In the genomic region with DNA sequence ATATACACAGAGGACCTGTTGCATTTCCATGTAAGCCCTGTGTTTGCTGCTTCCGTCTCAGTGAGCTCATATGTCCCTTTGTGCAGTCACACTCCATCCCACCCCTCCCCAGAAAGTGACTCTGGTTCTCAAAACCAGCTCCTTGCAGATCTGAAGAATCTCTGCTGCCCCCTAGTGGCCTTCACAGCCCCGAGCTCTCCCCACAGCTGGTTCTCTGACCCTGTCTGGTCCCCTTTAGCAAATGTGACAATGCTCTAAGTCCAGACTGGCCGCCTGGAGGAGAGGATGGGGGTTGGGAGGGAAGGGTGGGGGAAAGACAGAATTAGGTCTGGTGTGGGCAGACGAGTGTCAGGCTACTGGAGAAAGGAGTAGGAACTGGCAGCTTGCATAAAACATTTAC, we compare ENCODE assay signal across 8 mouse cellular contexts. TPM values are rescaled to one million over a fixed set of nuclear protein-coding genes. Genes with fewer than 3 reads are reported as not detected.
DNase-seq lines count a peak whose midpoint lies in the region; ATAC-seq and TF ChIP-seq lines count a peak whose summit lies in the region.

No protein-coding gene starts in this region.

- DNase-seq in 3T3-L1 (ENCODE audit: low read depth, low spot score) = peak; percentile 80
- DNase-seq in ZHBTc4 (ENCODE audit: low read depth, low spot score) = peak; percentile 94
- peak; percentile 42 to 52 for DNase-seq in gastrocnemius, postnatal 36 days
- peak; percentile 48 for DNase-seq in liver, adult 2 months (ENCODE audit: extremely low read depth, low read depth, low spot score)
- DNase-seq in naive thymus-derived CD4-positive, alpha-beta T cell, adult 2 months (ENCODE audit: low read depth) = peak; percentile 86
- peak; percentile 63 to 88 for DNase-seq in spleen, postnatal 4 days (ENCODE audit: low spot score in 2 of 2)

- ATAC-seq in intestine, embryonic 15.5 days = peak; percentile 54

- intact Hi-C loops in gastrocnemius, postnatal 36 days (cut with DNase I) = no loop called here

- no peaks in the 10 kb centered on the region for H3K4me1 ChIP-seq in cortical plate, adult 2 months (ENCODE audit: control insufficient read depth, insufficient read depth, low read length)
- H3K4me1 ChIP-seq in intestine, embryonic 15.5 days (replicated peaks) = no peaks in the 10 kb centered on the region
- no peaks in the 10 kb centered on the region; the same call in 1 of the 2 replicates for H3K4me1 ChIP-seq in liver, adult 2 months (ENCODE audit: control insufficient read depth, insufficient read depth, low read length)

- no peaks in the 10 kb centered on the region for H3K27me3 ChIP-seq in intestine, embryonic 15.5 days (replicated peaks)
- no peaks in the 10 kb centered on the region for H3K27me3 ChIP-seq in liver, adult 2 months (ENCODE audit: control insufficient read depth, insufficient read depth, low read length)

- H3K9ac ChIP-seq in intestine, embryonic 15.5 days = no peak overlapping the region
- no peak overlapping the region for H3K9ac ChIP-seq in liver, adult 2 months (ENCODE audit: low read depth, low read length)

- no peaks in the 10 kb centered on the region for H3K36me3 ChIP-seq in intestine, embryonic 15.5 days
- H3K36me3 ChIP-seq in liver, adult 2 months (ENCODE audit: control insufficient read depth, insufficient read depth, low read length) = no peaks in the 10 kb centered on the region

- TF ChIP-seq POLR2A in cortical plate, adult 2 months (IDR thresholded peaks at IDR 0.05; ENCODE audit: extremely low read depth, insufficient read depth, low read length) = no peak
- no peak for TF ChIP-seq POLR2A in liver, adult 2 months (IDR thresholded peaks at IDR 0.05; ENCODE audit: extremely low read depth, insufficient read depth, low read length)

- no peaks in the 10 kb centered on the region for H3K79me2 ChIP-seq in liver, adult 2 months (ENCODE audit: control insufficient read depth, insufficient read depth, low read length)

- WGBS in intestine, embryonic 15.5 days = 1% methylated on average over 4 of the region's 4 CpGs
- WGBS in liver, adult 2 months = 3% methylated on average over 4 of the region's 4 CpGs

- H3K4me2 ChIP-seq in intestine, embryonic 15.5 days (replicated peaks) = no peak overlapping the region

- H3K4me3 ChIP-seq in cortical plate, adult 2 months (ENCODE audit: insufficient read depth, low read length) = no peak overlapping the region
- no peak overlapping the region for H3K4me3 ChIP-seq in intestine, embryonic 15.5 days (replicated peaks)
- H3K4me3 ChIP-seq in liver, adult 2 months (ENCODE audit: insufficient read depth, low read depth, low read length) = no peak overlapping the region

- peak; percentile 57 for TF ChIP-seq CTCF in cortical plate, adult 2 months (IDR thresholded peaks at IDR 0.05; ENCODE audit: extremely low read depth, insufficient read depth, low read length)
- TF ChIP-seq CTCF in liver, adult 2 months (IDR thresholded peaks at IDR 0.05; ENCODE audit: low read depth, low read length) = peak; percentile 84

- no peaks in the 10 kb centered on the region for H3K9me3 ChIP-seq in intestine, embryonic 15.5 days

- H3K27ac ChIP-seq in cortical plate, adult 2 months (ENCODE audit: insufficient read depth, low read length) = no peak overlapping the region
- no peak overlapping the region for H3K27ac ChIP-seq in intestine, embryonic 15.5 days
- H3K27ac ChIP-seq in liver, adult 2 months (replicated peaks; ENCODE audit: insufficient read depth, low read depth, low read length) = no peak overlapping the region

RNA-seq across cellular contexts. Expression of gene Selenow, which starts 10.0 kb away (rescaled TPM):
- 1,858 and 2,021 TPM in 2 replicates for polyA plus RNA-seq in cortical plate, adult 2 months (2012; rRNA removed)
- 1,000 to 10,000 TPM; 1,487 to 1,586 TPM for total RNA-seq in gastrocnemius, postnatal 36 days (2021)
- polyA plus RNA-seq in intestine, embryonic 15.5 days (2015; fragmentation: Nextera tagmentation; extraction: Ambion mirVana) = 645 and 657 TPM in 2 replicates
- 67.9 and 68.1 TPM in 2 replicates for total RNA-seq in liver, adult 2 months (2014; rRNA removed)
- polyA plus RNA-seq in liver, adult 2 months (2012; rRNA removed) = 250 and 292 TPM in 2 replicates

RNA-seq across cellular contexts. Expression of gene Crxos, which starts 29.8 kb away (rescaled TPM):
- polyA plus RNA-seq in cortical plate, adult 2 months (2012; rRNA removed) = 0.13 and 0.27 TPM in 2 replicates
- total RNA-seq in gastrocnemius, postnatal 36 days (2021) = not detected
- polyA plus RNA-seq in intestine, embryonic 15.5 days (2015; fragmentation: Nextera tagmentation; extraction: Ambion mirVana) = not detected in 2 replicates
- not detected in 2 replicates for total RNA-seq in liver, adult 2 months (2014; rRNA removed)
- not detected in 2 replicates for polyA plus RNA-seq in liver, adult 2 months (2012; rRNA removed)

RNA-seq across cellular contexts. Expression of gene Crx, which starts 32.4 kb away (rescaled TPM):
- 0.08 TPM in 1 of 2 replicates, not detected in the other for polyA plus RNA-seq in cortical plate, adult 2 months (2012; rRNA removed)
- total RNA-seq in gastrocnemius, postnatal 36 days (2021) = not detected
- not detected in 2 replicates for polyA plus RNA-seq in intestine, embryonic 15.5 days (2015; fragmentation: Nextera tagmentation; extraction: Ambion mirVana)
- total RNA-seq in liver, adult 2 months (2014; rRNA removed) = not detected in 2 replicates
- not detected in 2 replicates for polyA plus RNA-seq in liver, adult 2 months (2012; rRNA removed)

RNA-seq across cellular contexts. Expression of gene Nop53, which starts 33.7 kb away (rescaled TPM):
- polyA plus RNA-seq in cortical plate, adult 2 months (2012; rRNA removed) = 91.6 and 109 TPM in 2 replicates
- total RNA-seq in gastrocnemius, postnatal 36 days (2021) = 10 to 100 TPM; 81.3 to 97.1 TPM
- 161 and 174 TPM in 2 replicates for polyA plus RNA-seq in intestine, embryonic 15.5 days (2015; fragmentation: Nextera tagmentation; extraction: Ambion mirVana)
- 57.3 and 59.6 TPM in 2 replicates for total RNA-seq in liver, adult 2 months (2014; rRNA removed)
- polyA plus RNA-seq in liver, adult 2 months (2012; rRNA removed) = 65.2 and 69.5 TPM in 2 replicates

RNA-seq across cellular contexts. Expression of gene Ehd2, which starts 55.2 kb away (rescaled TPM):
- polyA plus RNA-seq in cortical plate, adult 2 months (2012; rRNA removed) = 4.9 and 5.4 TPM in 2 replicates
- total RNA-seq in gastrocnemius, postnatal 36 days (2021) = 10 to 100 TPM; 40.8 to 47.9 TPM
- polyA plus RNA-seq in intestine, embryonic 15.5 days (2015; fragmentation: Nextera tagmentation; extraction: Ambion mirVana) = 42.3 and 50.9 TPM in 2 replicates
- total RNA-seq in liver, adult 2 months (2014; rRNA removed) = 1.0 and 1.4 TPM in 2 replicates
- polyA plus RNA-seq in liver, adult 2 months (2012; rRNA removed) = 1.6 and 1.7 TPM in 2 replicates
